Mouse (Mus musculus): Measurements from ENCODE around the gene Atp6v1g2.

The Atp6v1g2 gene

GRCm38 (mm10) chr17:35239700-35240099 lies 6.2 kb downstream of the Atp6v1g2 start:
- no peak for DNase-seq (ENCODE audit: low spot score)

DNA sequence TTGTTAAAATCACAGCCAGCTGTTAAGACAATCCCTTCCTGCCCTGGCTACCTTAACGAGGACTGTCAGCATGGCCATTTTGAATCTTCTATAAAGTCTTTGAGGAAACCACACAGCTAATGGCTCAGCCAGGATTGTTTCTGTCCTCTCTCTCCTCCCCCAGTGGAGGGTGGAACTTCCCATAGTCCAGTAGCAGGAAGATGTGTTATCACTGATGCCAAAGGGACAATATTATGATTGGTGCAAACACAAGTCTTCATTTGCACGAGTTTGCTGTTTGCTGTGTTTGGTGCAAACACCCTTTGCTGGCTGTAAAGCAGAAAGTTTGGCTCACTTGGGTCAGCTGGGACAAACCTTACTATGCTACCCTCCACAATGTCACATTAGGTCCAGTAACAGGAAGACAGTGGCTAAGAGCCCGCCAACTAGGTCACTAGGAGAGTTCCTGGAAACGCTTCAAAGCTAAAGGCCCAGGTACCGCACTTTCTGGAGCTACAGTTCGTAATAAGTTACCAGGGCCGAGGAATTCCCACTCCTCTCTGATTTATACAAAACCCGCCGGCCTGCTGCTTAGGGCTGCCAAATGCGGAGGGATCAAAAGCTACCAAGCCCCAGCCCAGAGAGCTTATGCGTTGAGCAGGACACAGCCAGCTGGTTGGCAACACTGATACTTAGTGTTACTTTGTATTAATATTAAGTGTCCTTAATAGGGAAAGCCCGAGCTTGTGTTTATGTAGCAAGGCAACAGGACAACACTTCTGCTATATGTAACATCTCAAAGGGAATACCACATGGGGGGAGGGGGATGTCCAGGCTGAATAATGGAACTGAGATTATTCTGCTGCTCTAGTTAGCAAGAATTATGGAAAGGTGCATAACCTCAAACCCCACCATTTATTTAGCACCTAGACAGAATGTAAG lies 7.2 kb downstream of the Atp6v1g2 start:
- no peak for DNase-seq (ENCODE audit: low spot score)

DNA sequence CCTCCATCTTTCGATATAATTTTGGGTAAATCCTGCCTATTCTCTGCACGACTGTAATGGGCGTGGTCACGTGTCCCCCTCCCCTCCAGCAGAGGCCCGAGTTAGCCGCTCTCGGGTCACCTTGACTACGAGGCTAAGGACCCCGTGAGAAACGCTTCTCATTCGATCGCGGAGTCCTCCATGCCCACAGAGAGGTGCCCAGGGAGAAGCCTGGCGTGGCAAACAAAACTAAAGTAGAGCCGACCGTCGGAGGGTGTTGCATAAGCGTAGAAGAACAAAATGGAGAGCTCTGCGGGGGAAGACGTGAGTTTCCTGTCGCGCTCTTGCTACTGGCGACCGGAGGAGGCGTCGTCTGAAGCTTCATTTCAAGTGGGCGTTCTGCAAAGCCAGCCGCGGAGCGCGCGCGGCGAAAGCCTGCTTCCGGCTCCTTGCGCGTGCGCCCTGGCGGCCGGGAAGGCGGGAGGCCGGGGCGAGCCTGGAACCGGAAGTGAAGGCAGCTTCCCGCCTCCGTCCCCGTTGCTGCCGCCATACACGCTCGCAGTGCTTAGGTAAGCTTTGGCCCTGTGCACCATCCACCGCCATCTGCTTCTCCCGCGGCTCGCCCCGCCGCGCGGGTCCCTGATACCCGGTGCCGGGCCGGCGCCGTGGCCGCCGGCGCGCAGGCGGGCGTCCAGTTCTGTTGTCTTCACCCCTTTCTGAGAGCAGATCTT lies 8.0 kb downstream of the Atp6v1g2 start, which contains the start of gene Ddx39b:
Ddx39b (plus strand) TSS at position 442 of the 710 bp plus-strand sequence.
- DNase-seq (ENCODE audit: low spot score), result peak; percentile 93

DNA sequence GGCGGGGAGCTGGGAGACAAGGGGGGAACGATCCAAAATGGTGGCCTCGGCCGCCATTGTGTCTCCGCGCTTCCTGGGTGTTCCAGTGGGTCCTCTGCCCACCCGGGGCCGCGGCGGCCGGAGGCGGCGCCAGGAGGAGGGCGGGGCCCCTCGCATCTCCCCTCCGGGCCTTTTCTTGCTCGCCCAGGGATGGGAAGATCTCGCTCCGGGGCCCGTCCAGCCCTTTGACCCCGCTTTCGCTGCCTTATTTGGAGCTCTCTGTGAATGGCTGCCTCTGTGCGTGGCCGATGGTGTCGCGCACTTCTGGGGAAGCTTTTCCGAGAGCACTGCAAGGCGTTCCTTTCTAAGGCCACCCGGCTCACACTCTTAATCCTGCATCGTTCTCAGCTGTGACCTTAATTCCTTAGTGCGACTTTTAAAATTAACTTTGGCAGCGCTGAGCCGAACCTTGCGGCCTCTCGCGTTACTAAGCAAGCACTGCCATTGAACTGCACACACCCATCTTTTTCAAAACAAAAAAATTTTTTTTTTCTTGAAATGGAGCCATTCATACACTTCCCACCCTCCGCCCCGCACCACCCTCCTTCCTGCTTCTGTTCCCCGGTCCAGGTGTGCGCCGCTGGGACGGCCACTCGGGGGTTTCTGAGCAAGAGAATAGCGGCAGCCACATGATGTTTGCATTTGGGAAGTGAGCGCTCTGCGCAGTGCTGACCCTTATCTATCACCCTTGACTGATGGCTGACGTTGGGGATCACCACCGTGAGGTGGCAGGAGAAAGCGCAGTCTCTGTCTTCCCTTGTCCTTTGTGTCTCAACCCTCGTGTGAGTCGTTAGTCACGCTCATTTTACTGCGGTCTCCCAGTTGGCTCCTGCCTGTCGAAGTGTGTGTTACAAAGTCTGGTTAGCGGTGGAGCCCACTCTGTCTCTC lies 8.8 kb downstream of the Atp6v1g2 start:
- no peak for DNase-seq (ENCODE audit: low spot score)

DNA sequence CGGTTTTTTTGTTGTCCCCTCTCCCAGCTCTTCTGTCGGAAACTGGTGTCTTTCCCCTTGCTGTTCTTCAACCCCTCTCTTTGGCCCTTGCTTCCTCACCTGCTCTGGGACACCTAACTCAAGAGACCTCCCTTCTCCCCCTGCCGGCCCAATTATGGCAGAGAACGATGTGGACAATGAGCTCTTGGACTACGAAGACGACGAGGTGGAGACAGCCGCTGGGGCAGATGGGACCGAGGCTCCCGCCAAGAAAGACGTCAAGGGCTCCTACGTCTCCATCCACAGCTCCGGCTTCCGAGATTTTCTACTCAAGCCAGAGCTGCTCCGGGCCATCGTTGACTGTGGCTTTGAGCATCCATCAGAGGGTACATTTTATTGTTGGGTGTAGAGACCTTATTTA lies 9.6 kb downstream of the Atp6v1g2 start:
- DNase-seq (ENCODE audit: low spot score), result no peak

DNA sequence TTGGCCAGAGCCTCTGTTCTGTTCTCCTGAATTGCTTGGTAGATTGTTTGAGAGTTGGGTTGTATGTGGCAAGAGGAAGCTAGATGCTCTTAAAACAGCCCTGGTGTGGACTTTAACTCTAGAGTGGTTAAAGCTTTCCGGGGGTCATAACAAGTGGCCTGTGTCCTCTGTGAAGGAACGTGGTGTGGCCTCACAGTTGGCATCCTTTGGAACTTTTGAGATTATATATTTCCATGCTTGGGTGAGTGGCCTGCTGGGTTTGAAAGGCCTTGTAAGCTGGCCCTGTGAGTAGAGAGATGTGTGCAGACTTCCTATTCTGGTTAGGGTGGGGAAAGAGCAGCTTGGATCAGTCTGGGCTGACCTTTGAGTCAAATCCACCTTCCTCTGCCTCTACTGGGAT lies 11.5 kb downstream of the Atp6v1g2 start:
- no peak for DNase-seq (ENCODE audit: low spot score)

DNA sequence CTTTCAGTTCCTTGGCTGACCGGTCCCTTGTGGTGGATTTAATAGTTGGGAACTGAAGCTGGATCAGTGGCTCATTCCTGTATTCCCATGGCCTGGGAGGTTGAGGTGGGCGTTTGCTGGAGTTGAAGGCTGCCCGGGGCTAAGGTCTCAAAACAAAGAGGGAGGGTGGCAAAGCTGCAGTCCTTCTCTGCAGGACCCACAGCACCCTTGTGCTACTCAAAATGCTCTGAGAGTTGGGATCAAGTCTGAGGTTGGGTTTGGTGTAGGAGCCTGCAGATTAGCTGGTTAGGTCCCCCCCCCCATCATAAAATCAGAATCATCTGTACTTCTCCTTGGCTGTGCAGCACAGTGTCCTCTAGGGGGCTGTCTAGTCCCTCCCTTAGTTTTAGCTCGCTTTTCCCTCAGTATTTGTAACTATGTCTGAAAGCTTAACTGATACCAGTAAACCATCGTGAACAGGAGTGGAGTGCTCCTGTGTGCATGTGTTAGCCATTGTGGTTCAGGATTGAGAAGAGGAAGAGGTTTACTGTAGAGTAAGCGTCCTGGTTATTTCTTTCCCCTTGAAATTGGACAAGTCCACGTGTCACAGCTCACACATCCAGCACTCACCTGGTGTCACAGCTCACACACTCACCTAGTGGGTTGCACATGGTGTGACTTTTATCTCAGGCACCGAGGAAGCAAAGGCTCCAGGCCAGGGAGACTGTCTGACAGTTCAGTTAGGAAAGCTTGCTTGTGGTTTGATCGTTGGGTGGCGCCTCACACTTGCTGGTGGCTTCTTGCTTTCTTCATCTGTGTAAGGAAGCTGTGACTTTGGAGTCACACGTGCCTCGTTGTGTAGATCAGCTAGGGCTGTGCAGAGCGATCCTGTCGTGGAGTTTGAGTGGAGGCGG lies 12.5 kb downstream of the Atp6v1g2 start:
- DNase-seq (ENCODE audit: low spot score), result no peak

DNA sequence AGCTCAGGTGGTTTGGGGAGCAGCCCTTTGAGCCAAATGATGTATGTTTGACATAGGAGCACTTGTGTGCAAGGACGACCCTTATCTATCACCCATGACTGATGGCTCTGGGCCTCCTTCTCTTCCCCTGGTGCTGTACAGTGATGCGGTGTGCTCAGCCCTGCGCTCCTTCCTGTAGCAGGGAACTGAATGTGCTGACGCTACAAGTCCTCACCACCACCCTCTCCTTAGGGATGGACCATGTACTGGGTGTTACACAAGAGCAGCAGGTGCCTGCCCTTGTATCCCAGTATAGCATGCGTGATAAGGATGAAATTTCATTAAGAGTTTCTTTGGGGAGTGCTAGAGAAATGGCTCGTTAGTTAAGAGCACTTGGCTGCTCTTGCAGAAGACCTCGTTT lies 13.7 kb downstream of the Atp6v1g2 start:
- no peak for DNase-seq (ENCODE audit: low spot score)

DNA sequence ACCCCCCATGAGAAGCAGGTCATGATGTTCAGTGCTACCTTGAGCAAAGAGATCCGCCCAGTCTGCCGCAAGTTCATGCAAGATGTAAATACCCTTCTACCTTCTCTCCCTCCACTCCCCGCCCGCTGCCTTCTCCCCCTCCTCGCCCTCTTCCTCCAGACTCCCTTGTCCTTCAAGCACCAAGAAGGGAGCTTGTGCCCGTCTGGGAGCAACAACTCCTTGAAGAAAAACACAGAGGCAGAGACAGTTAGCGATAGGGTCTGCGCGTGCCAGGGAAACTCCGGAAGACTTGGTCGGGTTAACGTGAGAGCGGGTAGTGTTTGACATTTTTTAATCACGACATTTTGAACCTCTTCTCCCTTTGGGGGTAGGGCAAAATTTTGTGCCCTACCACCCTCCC lies 15.5 kb downstream of the Atp6v1g2 start:
- no peak for DNase-seq (ENCODE audit: low spot score)

DNA sequence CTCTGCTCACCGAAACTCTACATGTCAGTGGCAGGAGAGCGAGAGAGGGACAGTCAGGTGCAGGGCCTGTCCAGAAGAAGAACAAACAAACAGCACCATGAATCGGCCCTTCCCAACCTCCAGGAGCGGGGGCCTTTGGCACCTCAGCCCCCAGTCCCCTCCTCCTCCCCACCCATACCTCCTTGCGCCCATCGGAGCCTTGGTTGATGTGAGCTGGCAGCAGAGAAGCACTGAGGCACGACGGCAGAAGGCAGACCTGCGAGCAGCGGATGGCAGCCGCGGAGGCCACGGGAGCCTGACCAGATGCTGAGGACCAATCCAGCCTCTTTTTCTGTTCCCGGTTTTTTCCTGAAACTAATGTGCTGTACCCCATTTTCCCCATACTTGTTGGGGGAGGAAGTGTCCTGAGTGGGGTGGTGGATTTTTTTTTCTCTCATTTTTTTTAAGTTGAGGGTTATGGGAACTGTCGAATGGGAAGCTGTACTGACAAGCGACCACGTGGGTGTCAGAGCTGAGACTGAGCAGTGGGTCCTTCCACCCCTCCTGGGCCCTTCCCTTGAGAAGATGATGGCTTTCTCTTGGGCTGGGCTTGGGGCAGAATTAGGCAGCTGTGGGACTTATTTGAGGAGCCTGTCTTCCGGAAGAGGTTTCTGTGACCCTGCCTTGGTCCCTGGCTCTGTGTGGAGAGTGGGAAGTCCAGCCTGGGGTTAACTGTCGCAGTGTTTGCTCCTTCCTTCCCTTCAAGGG lies 16.2 kb downstream of the Atp6v1g2 start:
- no peak for DNase-seq (ENCODE audit: low spot score)

- DNase-seq (ENCODE audit: low spot score), result no peak
These were observed 17.1 kb downstream of the Atp6v1g2 start for GRCm38 (mm10) chr17:35250348-35251120.

GRCm38 (mm10) chr17:35251162-35251719 lies 17.8 kb downstream of the Atp6v1g2 start:
- no peak for DNase-seq (ENCODE audit: low spot score)

DNA sequence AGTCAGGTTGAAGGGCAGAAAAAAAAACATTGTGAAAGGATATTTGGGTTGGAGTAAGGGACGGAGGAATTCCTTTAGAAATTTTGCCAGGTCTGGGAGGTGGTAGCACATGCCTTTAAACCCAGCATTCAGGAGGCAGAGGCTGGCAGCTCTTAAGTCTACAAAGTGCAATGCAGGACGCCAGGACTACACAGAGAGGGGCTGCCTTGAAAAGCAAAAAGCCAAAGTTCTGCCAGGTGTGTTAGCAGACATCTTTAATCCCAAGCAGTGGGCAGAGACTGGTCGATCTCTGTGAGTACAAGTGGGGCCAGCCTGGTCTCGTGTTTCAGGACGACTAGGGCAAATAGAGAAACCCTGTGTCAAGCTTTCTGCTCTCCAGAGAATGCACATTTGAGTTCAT lies 18.5 kb downstream of the Atp6v1g2 start:
- DNase-seq (ENCODE audit: low spot score), result no peak

DNA sequence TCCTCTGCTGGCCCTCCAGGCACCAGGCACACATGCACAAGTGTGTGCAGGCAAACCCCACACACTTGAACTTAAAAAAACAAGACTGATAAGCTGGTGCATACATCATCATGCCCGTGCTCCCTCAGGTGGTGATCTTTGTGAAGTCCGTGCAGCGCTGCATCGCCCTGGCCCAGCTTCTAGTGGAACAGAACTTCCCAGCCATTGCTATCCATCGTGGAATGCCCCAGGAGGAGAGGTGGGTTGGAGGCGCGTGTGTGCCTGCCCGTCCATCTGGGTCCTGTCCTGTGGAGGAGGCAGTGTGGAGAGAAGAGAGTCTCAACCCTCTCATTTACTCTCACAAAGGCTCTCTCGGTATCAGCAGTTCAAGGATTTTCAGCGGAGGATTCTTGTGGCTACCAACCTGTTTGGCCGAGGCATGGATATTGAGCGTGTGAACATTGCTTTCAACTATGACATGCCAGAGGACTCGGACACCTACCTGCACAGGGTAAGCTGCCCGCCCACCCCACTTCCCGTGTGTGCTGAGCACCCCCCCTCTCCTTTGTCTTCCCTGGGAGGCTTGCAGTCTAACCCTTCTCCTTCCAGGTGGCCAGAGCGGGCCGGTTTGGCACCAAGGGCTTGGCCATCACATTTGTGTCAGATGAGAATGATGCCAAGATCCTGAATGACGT lies 19.3 kb downstream of the Atp6v1g2 start:
- no peak for DNase-seq (ENCODE audit: low spot score)

GRCm38 (mm10) chr17:35253293-35254093 lies 20.0 kb downstream of the Atp6v1g2 start:
- no peak for DNase-seq (ENCODE audit: low spot score)

GRCm38 (mm10) chr17:35254241-35255098 lies 21.0 kb downstream of the Atp6v1g2 start:
- no peak for DNase-seq (ENCODE audit: low spot score)

DNA sequence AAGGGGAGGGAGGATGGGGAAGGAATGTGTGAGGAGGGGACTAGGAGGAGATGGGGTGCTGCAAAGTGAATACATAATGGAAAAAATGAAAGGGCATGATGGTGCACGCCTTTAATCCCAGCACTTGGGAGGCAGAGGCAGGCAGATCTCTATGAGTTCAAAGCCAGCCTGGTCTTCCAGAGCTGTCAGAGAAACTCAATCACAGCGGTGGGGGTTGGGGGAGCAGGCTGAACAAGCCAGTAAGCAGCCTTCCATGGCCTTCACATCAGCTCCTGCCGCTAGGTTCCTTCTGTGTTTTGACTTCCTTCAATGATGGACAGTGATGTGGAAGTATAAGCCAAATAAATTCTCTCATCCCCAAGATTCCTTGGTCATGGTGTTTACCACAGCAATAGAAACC lies 21.8 kb downstream of the Atp6v1g2 start:
- no peak for DNase-seq (ENCODE audit: low spot score)
